Mouse (Mus musculus) myocyte (in vitro differentiated cells): Measurements from ENCODE around the gene Tpk1.

Experiments
- CEBPB ChIP-seq: IDR thresholded peaks from 2 replicates; pipeline ENCODE4 v1.6.1; 2011; ENCODE audit warnings: mild to moderate bottlenecking, moderate library complexity; ENCODE audit not compliant: poor library complexity, insufficient read depth, severe bottlenecking
- MAX ChIP-seq: IDR thresholded peaks from one replicate; pipeline ENCODE4 v1.6.1; 2011; ENCODE audit warnings: low read depth, mild to moderate bottlenecking, control low read depth
- USF1 ChIP-seq: IDR thresholded peaks from one replicate; pipeline ENCODE4 v1.6.1; 2011; ENCODE audit warnings: low read depth, mild to moderate bottlenecking, control low read depth, moderate library complexity

- TF ChIP-seq CEBPB (no peak), USF1 (no peak), MAX (no peak)
Measured at GRCm38 (mm10) chr6:43638865-43639264, 27.2 kb downstream of the Tpk1 start.
